Mouse (Mus musculus): ENCODE data around the gene Aff1. TPM values are rescaled to one million over a fixed set of nuclear protein-coding genes. Genes with fewer than 3 reads are reported as not detected.
A peak's percentile ranks its signal among the peaks of the same experiment; 100 is the strongest.

The Aff1 gene
- polyA plus RNA-seq, 1 experiment from 2014 or later = 76.9 TPM

- ATAC-seq (no peak), DNase-seq (ENCODE audit: low read depth, low spot score) (no peak)
- POLR2A ChIA-PET = no interaction called here
- in situ Hi-C loops (cut with MboI; ENCODE audit: low pct_unique_long_range_greater_than_20kb) = no loop called here
- CTCF ChIA-PET = interaction anchor here (1.6 to 1.7 kb wide), 2 partner anchors 9 to 56 kb away, joined by 3 to 4 read pairs; no protein-coding TSS in a partner anchor
- TF ChIP-seq CTCF (IDR thresholded peaks at IDR 0.05) = no peak
- H3K27me3 ChIP-seq = no peaks in the 10 kb centered on the region
Observed at GRCm38 (mm10) chr5:103702527-103702926, 10.4 kb downstream of the Aff1 start.

DNA sequence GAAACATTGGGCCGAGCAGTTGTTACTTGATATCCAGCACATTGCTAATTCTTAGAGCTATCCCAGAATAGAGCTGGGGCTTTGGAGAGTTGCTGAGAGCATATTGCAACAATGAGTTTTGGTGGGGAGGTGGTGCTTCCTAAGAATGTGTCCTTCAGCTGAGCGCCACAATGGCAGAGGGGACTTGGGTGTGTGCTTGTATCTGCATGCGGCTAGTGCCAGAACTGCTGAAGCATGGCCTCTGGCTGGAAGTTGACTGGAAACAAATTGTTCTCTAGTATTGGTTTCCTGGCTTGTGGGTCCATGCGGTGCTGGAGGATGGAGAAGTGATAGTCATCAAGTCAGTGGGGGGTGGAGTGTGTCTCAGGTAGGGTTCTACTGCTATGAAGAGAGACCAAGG is 13.2 kb downstream of the Aff1 start:
- ChIA-PET POLR2A (interaction anchor here (1.3 kb wide), 1 partner anchor 112 kb away, joined by 4 read pairs; no protein-coding TSS in a partner anchor), CTCF (interaction anchor here (1.3 kb wide), 1 partner anchor 10 kb away, joined by 4 read pairs; no protein-coding TSS in a partner anchor)
- TF ChIP-seq CTCF (IDR thresholded peaks at IDR 0.05) = no peak
- ATAC-seq = no peak
- no peak for DNase-seq (ENCODE audit: low read depth, low spot score)
- H3K27me3 ChIP-seq = no peaks in the 10 kb centered on the region
- in situ Hi-C loops (cut with MboI; ENCODE audit: low pct_unique_long_range_greater_than_20kb) = no loop called here

- ATAC-seq (peak; percentile 53), DNase-seq (ENCODE audit: low read depth, low spot score) (no peak)
- H3K27me3 ChIP-seq = no peaks in the 10 kb centered on the region
- ChIA-PET POLR2A (no interaction called here), CTCF (interaction anchor here (0.8 to 1.3 kb wide), 3 partner anchors 9 to 31 kb away, joined by 3 to 5 read pairs (median 4); no protein-coding TSS in a partner anchor)
- in situ Hi-C loops (cut with MboI; ENCODE audit: low pct_unique_long_range_greater_than_20kb) = no loop called here
- no peak for TF ChIP-seq CTCF (IDR thresholded peaks at IDR 0.05)
Observed at GRCm38 (mm10) chr5:103705874-103706273, 13.7 kb downstream of the Aff1 start.

DNA sequence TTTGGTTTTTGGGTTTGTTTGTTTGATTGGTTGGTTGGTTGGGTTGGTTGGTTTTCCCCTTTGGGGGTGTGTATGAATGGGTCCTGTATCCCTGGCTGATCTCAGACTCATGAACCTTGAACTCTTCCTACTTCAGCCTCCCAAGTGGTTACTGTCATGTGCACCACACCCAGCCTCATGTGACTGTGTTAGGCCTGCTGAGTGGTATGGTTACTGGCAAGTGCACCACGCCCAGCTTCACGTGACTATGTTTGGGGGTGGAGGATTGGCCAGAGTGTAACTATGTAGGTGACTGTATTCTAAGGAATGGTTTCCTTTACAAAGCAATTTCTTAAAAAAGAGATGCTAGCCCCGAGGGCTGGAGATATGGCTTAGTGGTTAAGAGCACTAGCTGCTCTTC is 16.9 kb downstream of the Aff1 start:
- no peaks in the 10 kb centered on the region for H3K27me3 ChIP-seq
- in situ Hi-C loops (cut with MboI; ENCODE audit: low pct_unique_long_range_greater_than_20kb) = no loop called here
- no peak for DNase-seq (ENCODE audit: low read depth, low spot score)
- ChIA-PET POLR2A (no interaction called here), CTCF (interaction anchor here (1.8 kb wide), 1 partner anchor 9 kb away, joined by 5 read pairs; no protein-coding TSS in a partner anchor)
- no peak for TF ChIP-seq CTCF (IDR thresholded peaks at IDR 0.05)
- ATAC-seq = no peak

GRCm38 (mm10) chr5:103711886-103712285 is 19.7 kb downstream of the Aff1 start:
- ATAC-seq = no peak
- in situ Hi-C loops (cut with MboI; ENCODE audit: low pct_unique_long_range_greater_than_20kb) = no loop called here
- DNase-seq (ENCODE audit: low read depth, low spot score) = no peak
- ChIA-PET CTCF (no interaction called here), POLR2A (no interaction called here)
- no peak for TF ChIP-seq CTCF (IDR thresholded peaks at IDR 0.05)
- no peaks in the 10 kb centered on the region for H3K27me3 ChIP-seq

GRCm38 (mm10) chr5:103713422-103713821 is 21.2 kb downstream of the Aff1 start:
- no peak for ATAC-seq
- H3K27me3 ChIP-seq = no peaks in the 10 kb centered on the region
- POLR2A ChIA-PET = interaction anchor here (0.6 kb wide), 1 partner anchor 14 kb away, joined by 3 read pairs; no protein-coding TSS in a partner anchor
- in situ Hi-C loops (cut with MboI; ENCODE audit: low pct_unique_long_range_greater_than_20kb) = no loop called here
- no peak for DNase-seq (ENCODE audit: low read depth, low spot score)
- CTCF ChIA-PET = no interaction called here
- no peak for TF ChIP-seq CTCF (IDR thresholded peaks at IDR 0.05)

GRCm38 (mm10) chr5:103714943-103715342 is 22.8 kb downstream of the Aff1 start:
- ATAC-seq (no peak), DNase-seq (ENCODE audit: low read depth, low spot score) (no peak)
- POLR2A ChIA-PET = interaction anchor here (0.9 kb wide), 1 partner anchor 11 kb away, joined by 3 read pairs; no protein-coding TSS in a partner anchor
- no peaks in the 10 kb centered on the region for H3K27me3 ChIP-seq
- CTCF ChIA-PET = interaction anchor here (1.1 to 1.3 kb wide), 3 partner anchors 9 to 14 kb away, joined by 3 to 4 read pairs (median 3); no protein-coding TSS in a partner anchor
- in situ Hi-C loops (cut with MboI; ENCODE audit: low pct_unique_long_range_greater_than_20kb) = no loop called here
- no peak for TF ChIP-seq CTCF (IDR thresholded peaks at IDR 0.05)

- in situ Hi-C loops (cut with MboI; ENCODE audit: low pct_unique_long_range_greater_than_20kb) = no loop called here
- POLR2A ChIA-PET = interaction anchor here (0.7 to 1.1 kb wide), 3 partner anchors 18 to 279 kb away, joined by 3 to 4 read pairs (median 3); no protein-coding TSS in a partner anchor
- no peak for TF ChIP-seq CTCF (IDR thresholded peaks at IDR 0.05)
- no peaks in the 10 kb centered on the region for H3K27me3 ChIP-seq
- DNase-seq (ENCODE audit: low read depth, low spot score) (no peak), ATAC-seq (no peak)
- CTCF ChIA-PET = no interaction called here
Observed at GRCm38 (mm10) chr5:103716824-103717342, 24.7 kb downstream of the Aff1 start.

DNA sequence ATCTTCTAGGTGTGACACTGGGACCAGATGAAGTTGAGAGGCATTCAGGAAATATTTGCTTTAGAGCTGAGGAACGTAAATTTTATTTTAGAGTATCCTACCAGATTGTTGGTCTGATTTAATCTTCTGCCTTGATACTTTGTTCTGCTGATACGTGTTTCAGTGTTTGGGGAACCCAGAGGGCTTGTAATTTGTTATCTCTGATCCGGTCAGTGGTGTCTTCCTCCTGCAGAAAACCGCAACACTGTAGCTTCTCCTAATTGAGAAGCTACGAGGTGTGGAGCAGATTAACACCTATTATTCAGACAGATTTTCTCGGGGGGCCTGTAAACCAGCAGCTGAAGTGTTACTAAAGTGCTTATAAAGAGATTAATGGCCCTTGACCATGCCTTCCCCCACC is 27.0 kb downstream of the Aff1 start:
- CTCF ChIA-PET = interaction anchor here (1.1 to 1.4 kb wide), 5 partner anchors 9 to 39 kb away, joined by 3 to 5 read pairs (median 3); no protein-coding TSS in a partner anchor
- no peaks in the 10 kb centered on the region for H3K27me3 ChIP-seq
- in situ Hi-C loops (cut with MboI; ENCODE audit: low pct_unique_long_range_greater_than_20kb) = no loop called here
- ATAC-seq (no peak), DNase-seq (ENCODE audit: low read depth, low spot score) (no peak)
- TF ChIP-seq CTCF (IDR thresholded peaks at IDR 0.05) = no peak
- POLR2A ChIA-PET = interaction anchor here (0.7 to 2.1 kb wide), 3 partner anchors 11 to 101 kb away, joined by 4 to 9 read pairs (median 7); no protein-coding TSS in a partner anchor

- CTCF ChIA-PET = interaction anchor here (1.2 to 2.0 kb wide), 5 partner anchors 10 to 40 kb away, joined by 3 to 6 read pairs (median 4); no protein-coding TSS in a partner anchor
- in situ Hi-C loops (cut with MboI; ENCODE audit: low pct_unique_long_range_greater_than_20kb) = no loop called here
- ATAC-seq (no peak), DNase-seq (ENCODE audit: low read depth, low spot score) (no peak)
- H3K27me3 ChIP-seq = no peaks in the 10 kb centered on the region
- TF ChIP-seq CTCF (IDR thresholded peaks at IDR 0.05) = no peak
- POLR2A ChIA-PET = interaction anchor here (0.7 to 2.1 kb wide), 3 partner anchors 10 to 100 kb away, joined by 4 to 9 read pairs (median 7); no protein-coding TSS in a partner anchor
Observed at GRCm38 (mm10) chr5:103719851-103720250, 27.7 kb downstream of the Aff1 start.

- ATAC-seq (no peak), DNase-seq (ENCODE audit: low read depth, low spot score) (no peak)
- no peaks in the 10 kb centered on the region for H3K27me3 ChIP-seq
- POLR2A ChIA-PET = interaction anchor here (2.1 kb wide), 1 partner anchor 14 kb away, joined by 7 read pairs; no protein-coding TSS in a partner anchor
- in situ Hi-C loops (cut with MboI; ENCODE audit: low pct_unique_long_range_greater_than_20kb) = no loop called here
- no peak for TF ChIP-seq CTCF (IDR thresholded peaks at IDR 0.05)
- CTCF ChIA-PET = interaction anchor here (1.5 to 2.0 kb wide), 2 partner anchors 9 to 27 kb away, joined by 5 to 6 read pairs; no protein-coding TSS in a partner anchor
Observed at GRCm38 (mm10) chr5:103720967-103721366, 28.8 kb downstream of the Aff1 start.
